Mouse (Mus musculus) liver, embryonic 13.5 days (tissue): Measurements from ENCODE around the gene Guca2b. TPM values are rescaled to one million over a fixed set of nuclear protein-coding genes. Genes with fewer than 3 reads are reported as not detected.

Experiments used
- ATAC-seq: fragments of 200-750 bp; cut with Nextera tagmentation; 2 replicates; pipeline ENCODE4 v1.8.0; 2017; ENCODE audit warnings: low read depth, mild to moderate bottlenecking, moderate number of reproducible peaks, moderate library complexity
- DNase-seq: peaks from one replicate; pipeline ENCODE4 v3.0.0; 2022
- H3K27ac ChIP-seq: fragments of 300-500 bp; sonication (generic); 2 replicates; pipeline ENCODE4 v1.5.1; 2015; ENCODE audit warnings: moderate library complexity, mild to moderate bottlenecking, inconsistent platforms
- H3K27me3 ChIP-seq: fragments of 300-500 bp; sonication (generic); 2 replicates; pipeline ENCODE4 v1.6.1; 2015; ENCODE audit warnings: mild to moderate bottlenecking, inconsistent platforms
- H3K36me3 ChIP-seq: fragments of 300-500 bp; sonication (generic); 2 replicates; pipeline ENCODE4 v1.6.1; 2015; ENCODE audit warnings: mild to moderate bottlenecking, inconsistent platforms
- H3K4me1 ChIP-seq: fragments of 300-500 bp; sonication (generic); replicated peaks from 2 replicates; pipeline ENCODE4 v1.6.1; 2015; ENCODE audit warnings: inconsistent platforms
- H3K4me2 ChIP-seq: fragments of 300-500 bp; sonication (generic); 2 replicates; pipeline ENCODE4 v1.6.1; 2015; ENCODE audit warnings: inconsistent platforms, mild to moderate bottlenecking, moderate library complexity
- H3K4me3 ChIP-seq: fragments of 300-500 bp; sonication (generic); replicated peaks from 2 replicates; pipeline ENCODE4 v1.5.1; 2015; ENCODE audit warnings: mild to moderate bottlenecking, inconsistent platforms
- H3K9ac ChIP-seq: fragments of 300-500 bp; sonication (generic); 2 replicates; pipeline ENCODE4 v1.6.1; 2015; ENCODE audit warnings: mild to moderate bottlenecking, inconsistent platforms
- H3K9me3 ChIP-seq: fragments of 300-500 bp; sonication (generic); replicated peaks from 2 replicates; pipeline ENCODE4 v1.6.1; 2016; ENCODE audit warnings: inconsistent platforms
- WGBS: fragments of 180-500 bp; shearing (Covaris S2); methylation state at CpG from one replicate; pipeline ENCODE4 v1.1.7; 2015; ENCODE audit not compliant: insufficient replicate concordance; 5-methylcytosine and 5-hydroxymethylcytosine counted together
- polyA plus RNA-seq: library from polyadenylated mRNA; unstranded; fragments of >200 nt; fragmentation: Nextera tagmentation; extraction: Ambion mirVana; gene quantifications from 2 replicates; pipeline ENCODE4 v1.2.1, GENCODE M21; 2015

Guca2b gene
- polyA plus RNA-seq: not detected in 2 replicates

DNA sequence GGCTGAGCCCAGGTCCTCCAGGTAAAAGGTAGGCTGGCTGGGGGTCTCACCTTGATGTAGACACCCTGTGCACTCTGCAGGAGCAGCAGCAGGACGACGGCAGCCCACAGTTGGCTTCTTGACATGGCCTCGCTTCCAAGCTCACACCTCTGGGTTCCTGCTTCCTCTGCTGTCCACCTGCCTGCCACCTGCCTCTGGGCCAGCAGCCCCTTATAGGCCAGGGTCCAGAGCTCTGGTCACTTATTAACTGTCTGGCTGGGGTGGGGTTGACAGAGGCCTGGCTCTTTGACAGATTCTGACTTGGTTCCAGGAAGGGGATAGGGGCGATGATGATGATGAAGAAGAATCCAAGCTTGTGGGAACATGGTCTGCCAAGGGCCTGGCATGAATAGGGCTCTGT lies at the start of gene Guca2b:
Gene Guca2b (minus strand): TSS at position 224 of the 400 bp plus-strand sequence.
- H3K27me3 ChIP-seq: no peaks in the 10 kb centered on the region
- 55% methylated on average over 4 of the region's 4 CpGs for WGBS
- H3K27ac ChIP-seq: no peak within 1 kb of the TSS
- H3K9ac ChIP-seq: no peak within 1 kb of the TSS
- no peaks in the 10 kb centered on the region for H3K9me3 ChIP-seq
- no peak within 1 kb of the TSS for H3K4me2 ChIP-seq
- no peak for ATAC-seq
- no peaks in the 10 kb centered on the region for H3K36me3 ChIP-seq
- H3K4me3 ChIP-seq: no peak within 1 kb of the TSS
- no peaks in the 10 kb centered on the region for H3K4me1 ChIP-seq
- no peak for DNase-seq

DNA sequence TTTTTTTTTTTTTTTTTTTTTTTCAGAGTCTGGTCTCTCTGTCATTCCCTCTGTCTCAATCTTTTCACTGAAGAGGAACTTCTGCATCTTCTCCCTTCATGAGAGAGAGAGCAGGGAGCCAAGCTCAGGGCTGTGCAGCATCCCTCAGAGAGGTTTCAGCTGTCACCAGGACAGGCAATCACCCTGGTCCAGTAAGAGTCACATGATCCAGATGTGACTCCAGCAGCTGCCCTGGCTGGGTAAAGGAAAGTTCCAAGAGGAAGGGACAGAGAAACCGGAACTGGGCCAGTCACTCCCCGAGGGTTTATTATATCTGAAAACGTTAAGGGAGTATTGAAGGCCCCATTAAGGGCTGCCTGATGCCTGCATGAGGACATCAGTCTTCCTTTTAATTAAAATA lies 49.0 kb upstream of the Guca2b start:
- Histone ChIP-seq H3K9me3 (no peaks in the 10 kb centered on the region), H3K9ac (no peak overlapping the region), H3K36me3 (no peaks in the 10 kb centered on the region), H3K4me3 (no peak overlapping the region), H3K27ac (no peak overlapping the region), H3K27me3 (no peaks in the 10 kb centered on the region), H3K4me2 (no peak overlapping the region), H3K4me1 (no peaks in the 10 kb centered on the region)
- 42% methylated on average over 3 of the region's 3 CpGs for WGBS
- no peak for DNase-seq
- ATAC-seq: no peak

DNA sequence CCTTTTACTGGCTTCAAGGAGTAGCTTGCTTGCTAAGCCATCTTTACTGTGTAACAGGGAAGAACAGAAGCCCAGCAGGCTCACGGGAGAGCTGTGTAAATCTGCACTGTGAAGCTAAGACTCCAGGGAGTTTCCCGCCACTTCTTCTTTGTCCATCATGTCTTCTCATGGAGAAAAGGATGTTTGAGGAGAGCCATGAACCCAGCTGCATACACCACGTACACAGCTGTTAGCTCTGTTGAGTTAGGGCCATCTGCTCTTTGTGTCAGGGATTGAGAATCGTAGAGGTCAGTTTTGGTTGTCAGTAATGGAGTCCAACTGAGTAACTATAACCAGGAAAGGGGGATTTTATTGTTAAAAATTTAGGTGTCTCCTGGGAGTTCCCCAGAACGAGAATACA lies 48.6 kb upstream of the Guca2b start:
- ATAC-seq: no peak
- no peaks in the 10 kb centered on the region for H3K36me3 ChIP-seq
- no peaks in the 10 kb centered on the region for H3K27me3 ChIP-seq
- H3K4me3 ChIP-seq: no peak overlapping the region
- H3K9ac ChIP-seq: no peak overlapping the region
- no peak overlapping the region for H3K4me2 ChIP-seq
- H3K27ac ChIP-seq: no peak overlapping the region
- H3K9me3 ChIP-seq: no peaks in the 10 kb centered on the region
- 57% methylated on average over 5 of the region's 5 CpGs for WGBS
- DNase-seq: no peak
- H3K4me1 ChIP-seq: no peaks in the 10 kb centered on the region

DNA sequence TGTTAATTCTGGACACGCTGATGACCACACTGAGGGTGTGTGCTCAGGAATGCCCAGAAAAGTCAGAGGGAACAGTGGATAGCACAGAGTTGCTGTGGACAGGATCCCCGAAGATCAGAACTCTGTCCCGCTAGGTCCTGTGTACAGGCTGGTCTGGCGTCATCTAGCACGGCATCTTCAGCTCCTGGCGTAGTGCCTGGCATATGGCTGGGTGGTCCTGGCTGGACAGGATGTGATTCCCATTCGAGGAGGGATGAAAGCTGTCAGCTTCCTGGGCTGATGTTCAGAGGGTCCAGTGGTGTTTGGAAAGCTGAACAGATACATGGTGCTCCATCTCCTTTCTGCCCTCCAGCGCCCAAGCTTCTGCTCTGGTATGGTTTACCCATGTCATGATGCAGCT lies 45.2 kb upstream of the Guca2b start:
- Histone ChIP-seq H3K4me2 (no peak overlapping the region), H3K27ac (no peak overlapping the region), H3K4me1 (no peaks in the 10 kb centered on the region), H3K9ac (no peak overlapping the region), H3K9me3 (no peaks in the 10 kb centered on the region), H3K27me3 (no peaks in the 10 kb centered on the region), H3K4me3 (no peak overlapping the region), H3K36me3 (no peaks in the 10 kb centered on the region)
- DNase-seq (no peak), ATAC-seq (no peak)
- 71% methylated on average over 8 of the region's 8 CpGs for WGBS

DNA sequence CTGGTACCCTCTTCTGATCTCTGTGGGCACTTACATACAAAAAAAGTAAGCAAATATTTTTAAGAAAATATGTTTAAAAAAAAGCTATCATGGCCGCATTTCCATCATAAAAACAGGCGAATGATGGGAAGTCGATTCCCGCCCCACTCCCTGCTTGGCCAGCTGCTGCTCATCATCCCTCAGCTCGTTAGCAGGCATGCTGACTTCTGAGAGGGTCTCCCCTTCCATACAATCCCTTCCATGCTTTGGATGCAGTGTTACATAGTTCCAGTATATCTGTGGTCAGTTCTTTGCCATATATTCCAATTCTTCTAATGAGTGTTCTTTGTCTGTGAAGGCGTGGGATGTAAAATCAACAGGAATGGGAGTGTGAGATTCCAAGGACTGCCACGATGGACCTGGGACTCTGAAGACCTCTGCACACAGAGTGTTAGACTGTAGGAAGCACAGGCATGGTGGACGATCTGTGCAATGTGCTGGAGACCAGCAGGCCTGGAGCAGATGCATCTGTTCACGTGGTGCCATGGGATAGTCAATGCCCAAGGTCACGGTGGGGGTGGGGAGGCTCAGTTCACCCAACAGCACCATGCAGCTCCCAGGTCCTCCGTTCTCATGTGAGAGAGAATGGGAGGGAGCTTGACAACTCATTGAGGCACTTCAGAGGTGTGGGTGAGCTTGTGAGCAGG lies 42.7 kb upstream of the Guca2b start:
- no peak for ATAC-seq
- Histone ChIP-seq H3K27me3 (no peaks in the 10 kb centered on the region), H3K36me3 (no peaks in the 10 kb centered on the region), H3K27ac (no peak overlapping the region), H3K9me3 (no peaks in the 10 kb centered on the region), H3K4me3 (no peak overlapping the region), H3K4me2 (no peak overlapping the region), H3K4me1 (no peaks in the 10 kb centered on the region), H3K9ac (no peak overlapping the region)
- 66% methylated on average over 11 of the region's 11 CpGs for WGBS
- DNase-seq: no peak

DNA sequence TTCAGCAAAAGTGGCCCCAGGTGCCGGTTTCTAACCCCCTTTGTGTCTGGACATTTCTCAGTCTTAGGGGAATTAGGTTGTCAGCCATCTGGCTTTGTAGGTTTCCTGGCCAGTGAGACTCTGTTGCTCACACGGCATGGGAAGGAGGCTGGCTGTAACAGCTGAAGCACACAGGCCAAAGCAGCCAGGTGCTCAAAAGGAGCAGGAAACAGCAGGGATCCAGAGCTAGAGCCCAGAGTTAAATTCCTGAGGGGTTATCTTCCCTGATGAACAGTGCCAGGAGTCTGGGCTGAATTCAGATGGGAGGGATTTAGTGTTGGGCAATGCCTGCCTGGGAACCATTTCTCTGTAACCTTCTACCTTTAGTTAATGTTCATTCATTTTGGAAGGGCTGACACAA lies 39.6 kb upstream of the Guca2b start:
- Histone ChIP-seq H3K4me1 (no peaks in the 10 kb centered on the region), H3K9me3 (no peaks in the 10 kb centered on the region), H3K27ac (no peak overlapping the region), H3K36me3 (no peaks in the 10 kb centered on the region), H3K9ac (no peak overlapping the region), H3K4me3 (no peak overlapping the region), H3K27me3 (no peaks in the 10 kb centered on the region), H3K4me2 (no peak overlapping the region)
- 37% methylated on average over 2 of the region's 2 CpGs for WGBS
- ATAC-seq (no peak), DNase-seq (no peak)

DNA sequence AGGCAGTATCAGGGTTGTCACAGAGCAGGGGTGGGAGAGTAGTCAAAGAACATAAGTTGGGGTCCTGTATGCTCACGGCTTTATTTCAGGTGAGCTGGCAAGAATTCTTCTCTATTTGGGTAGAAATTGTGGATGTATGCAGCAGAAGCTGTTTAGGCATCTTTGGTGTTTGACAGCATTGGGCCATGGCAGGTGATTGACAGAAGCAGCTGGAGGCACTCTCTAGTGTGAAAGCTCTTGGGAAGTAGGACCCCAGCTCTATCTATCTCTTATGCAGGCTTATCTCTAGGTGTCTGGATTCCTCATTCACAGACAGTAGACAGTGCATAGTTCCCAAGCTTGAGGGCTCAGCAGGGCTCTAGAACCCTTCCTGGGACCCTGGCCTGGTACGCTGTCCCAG lies 27.0 kb upstream of the Guca2b start:
- Histone ChIP-seq H3K9ac (no peak overlapping the region), H3K4me2 (no peak overlapping the region), H3K27ac (no peak overlapping the region), H3K4me3 (no peak overlapping the region), H3K9me3 (no peaks in the 10 kb centered on the region), H3K27me3 (no peaks in the 10 kb centered on the region), H3K36me3 (no peaks in the 10 kb centered on the region), H3K4me1 (no peaks in the 10 kb centered on the region)
- 75% methylated on average over 2 of the region's 2 CpGs for WGBS
- ATAC-seq: no peak
- no peak for DNase-seq

DNA sequence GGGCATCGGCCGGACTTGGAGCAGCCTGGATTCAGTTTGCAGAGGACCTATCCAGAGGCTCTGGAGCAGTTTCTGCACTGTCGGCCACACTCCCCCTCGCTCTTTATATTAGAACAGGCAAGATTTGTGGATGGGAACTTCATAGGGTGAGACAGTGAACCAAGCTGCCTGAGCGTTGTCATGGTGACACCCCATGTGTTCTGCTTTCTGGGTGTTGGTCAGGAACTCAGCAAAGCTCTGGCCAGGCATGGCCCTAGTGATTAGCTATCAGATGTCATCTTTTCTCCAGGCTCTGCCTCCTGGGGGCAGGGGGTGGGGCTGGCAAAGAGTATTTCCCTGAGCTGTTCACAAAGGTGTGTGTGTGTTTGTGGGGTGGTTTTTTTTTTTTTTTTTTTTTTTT lies 23.8 kb upstream of the Guca2b start:
- no peak overlapping the region for H3K4me2 ChIP-seq
- H3K27me3 ChIP-seq: no peaks in the 10 kb centered on the region
- no peaks in the 10 kb centered on the region for H3K36me3 ChIP-seq
- ATAC-seq: no peak
- DNase-seq: no peak
- H3K4me1 ChIP-seq: no peaks in the 10 kb centered on the region
- 44% methylated on average over 5 of the region's 5 CpGs for WGBS
- no peaks in the 10 kb centered on the region for H3K9me3 ChIP-seq
- H3K27ac ChIP-seq: no peak overlapping the region
- no peak overlapping the region for H3K4me3 ChIP-seq
- H3K9ac ChIP-seq: no peak overlapping the region

DNA sequence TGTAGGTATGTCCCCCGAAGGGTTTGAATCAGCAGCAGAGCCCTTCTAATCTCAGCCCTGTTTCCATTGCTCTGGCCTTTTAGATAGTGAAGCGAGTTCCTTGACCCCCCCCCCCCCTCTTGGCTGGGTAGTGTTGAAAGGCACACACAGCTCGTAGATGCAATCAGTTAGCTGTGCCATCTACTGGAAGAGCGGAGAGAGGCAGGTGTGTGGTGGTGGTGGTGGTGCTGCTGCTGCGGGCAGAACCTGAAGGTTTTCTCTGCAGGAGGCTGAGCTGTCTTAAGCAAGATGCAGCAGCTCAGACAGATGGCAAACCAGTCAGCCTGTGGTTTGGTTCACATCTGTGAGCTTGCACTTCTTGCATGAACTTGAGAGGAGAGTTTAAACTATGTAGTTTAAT lies 13.9 kb upstream of the Guca2b start:
- Histone ChIP-seq H3K9me3 (no peaks in the 10 kb centered on the region), H3K4me1 (no peaks in the 10 kb centered on the region), H3K4me2 (no peak overlapping the region), H3K27me3 (no peaks in the 10 kb centered on the region), H3K27ac (no peak overlapping the region), H3K4me3 (no peak overlapping the region), H3K36me3 (no peaks in the 10 kb centered on the region), H3K9ac (no peak overlapping the region)
- ATAC-seq (no peak), DNase-seq (no peak)
- WGBS: 25% methylated on average over 5 of the region's 5 CpGs

DNA sequence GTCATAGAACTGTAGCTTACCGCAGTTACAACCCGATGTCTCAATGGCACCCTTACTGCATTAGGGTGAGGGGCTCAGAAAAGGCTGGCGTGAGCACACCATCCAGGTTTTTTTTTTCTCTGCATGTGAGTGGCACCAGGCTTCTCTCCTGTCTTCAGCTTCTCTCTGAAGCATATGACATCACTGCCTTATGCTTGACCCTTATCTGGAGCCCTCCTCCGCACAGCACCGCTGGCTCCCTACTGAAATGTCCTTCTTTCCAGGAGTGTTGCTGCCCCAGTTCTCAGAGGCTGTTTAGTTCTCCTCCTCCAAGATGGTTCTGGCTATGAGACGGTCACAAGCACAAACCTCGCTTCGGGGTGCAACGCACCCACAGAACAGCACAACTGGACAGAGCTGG lies 12.4 kb upstream of the Guca2b start:
- no peak overlapping the region for H3K9ac ChIP-seq
- ATAC-seq (no peak), DNase-seq (no peak)
- H3K9me3 ChIP-seq: no peaks in the 10 kb centered on the region
- H3K4me3 ChIP-seq: no peak overlapping the region
- no peaks in the 10 kb centered on the region for H3K27me3 ChIP-seq
- no peak overlapping the region for H3K27ac ChIP-seq
- no peak overlapping the region for H3K4me2 ChIP-seq
- no peaks in the 10 kb centered on the region for H3K4me1 ChIP-seq
- no peaks in the 10 kb centered on the region for H3K36me3 ChIP-seq
- 77% methylated on average over 9 of the region's 9 CpGs for WGBS

DNA sequence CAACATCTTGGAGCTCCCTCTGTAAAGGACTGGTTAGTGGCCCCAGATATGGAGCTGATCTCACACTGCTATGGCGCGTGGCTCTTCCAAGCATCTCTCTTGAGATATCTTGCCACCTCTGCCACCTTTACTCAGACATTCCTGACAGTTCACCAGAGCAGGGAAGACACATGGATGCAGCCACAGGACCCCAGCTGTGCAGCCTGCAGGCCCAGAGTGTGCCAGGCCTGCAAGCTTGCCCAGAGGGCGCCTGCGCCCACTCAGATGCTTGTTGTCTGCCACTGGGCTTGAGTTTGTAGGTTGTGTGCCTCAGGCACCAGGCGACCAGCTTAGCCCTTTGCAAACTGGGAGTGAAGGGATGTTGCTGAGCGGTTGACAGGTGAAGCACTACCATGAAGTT lies 12.0 kb upstream of the Guca2b start:
- Histone ChIP-seq H3K4me3 (no peak overlapping the region), H3K4me1 (no peaks in the 10 kb centered on the region), H3K4me2 (no peak overlapping the region), H3K27ac (no peak overlapping the region), H3K36me3 (no peaks in the 10 kb centered on the region), H3K27me3 (no peaks in the 10 kb centered on the region), H3K9ac (no peak overlapping the region), H3K9me3 (no peaks in the 10 kb centered on the region)
- DNase-seq (no peak), ATAC-seq (no peak)
- WGBS: 73% methylated on average over 6 of the region's 6 CpGs

DNA sequence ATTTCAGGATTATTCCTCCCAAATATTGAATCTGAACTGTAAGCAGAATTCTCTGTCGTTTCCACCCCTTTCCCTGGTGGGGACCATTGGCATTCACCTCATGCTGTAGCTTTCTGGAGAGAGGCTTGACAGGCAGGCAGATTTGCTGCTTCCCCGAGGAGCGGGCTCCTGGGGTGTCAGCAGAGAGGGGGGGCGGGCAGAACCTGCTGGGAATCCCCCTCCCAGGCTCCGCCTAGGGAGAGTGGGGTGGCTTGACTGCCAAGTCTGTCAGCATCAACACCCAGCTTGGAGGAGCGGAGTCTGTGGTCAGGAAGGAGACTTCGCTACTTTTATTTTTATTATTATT lies 11.4 kb upstream of the Guca2b start:
- no peaks in the 10 kb centered on the region for H3K9me3 ChIP-seq
- no peaks in the 10 kb centered on the region for H3K27me3 ChIP-seq
- no peaks in the 10 kb centered on the region for H3K4me1 ChIP-seq
- H3K4me2 ChIP-seq: no peak overlapping the region
- H3K36me3 ChIP-seq: no peaks in the 10 kb centered on the region
- no peak overlapping the region for H3K9ac ChIP-seq
- no peak overlapping the region for H3K27ac ChIP-seq
- no peak for DNase-seq
- no peak for ATAC-seq
- no peak overlapping the region for H3K4me3 ChIP-seq
- 48% methylated on average over 7 of the region's 7 CpGs for WGBS
